Mouse (Mus musculus) hindbrain, embryonic 16.5 days (tissue): Measurements from ENCODE around the gene Cacna2d1. TPM values are rescaled to one million over a fixed set of nuclear protein-coding genes. Genes with fewer than 3 reads are reported as not detected.

Experiments
- ATAC-seq: fragments of 200-750 bp; cut with Nextera tagmentation; 2 replicates; pipeline ENCODE4 v1.8.0; 2017; ENCODE audit warnings: moderate TSS enrichment, moderate library complexity
- H3K27ac ChIP-seq: fragments of 300-500 bp; sonication (generic); 2 replicates; pipeline ENCODE4 v1.5.1; 2014; ENCODE audit warnings: low read depth, mild to moderate bottlenecking, control low read depth, low read length, moderate library complexity
- H3K27me3 ChIP-seq: fragments of 300-500 bp; sonication (generic); replicated peaks from 2 replicates; pipeline ENCODE4 v1.6.1; 2014; ENCODE audit warnings: low read length; ENCODE audit not compliant: control insufficient read depth, insufficient read depth
- H3K36me3 ChIP-seq: fragments of 300-500 bp; sonication (generic); 2 replicates; pipeline ENCODE4 v1.6.1; 2014; ENCODE audit warnings: mild to moderate bottlenecking, low read length, moderate library complexity, mixed read lengths; ENCODE audit not compliant: control insufficient read depth, insufficient read depth
- H3K4me1 ChIP-seq: fragments of 300-500 bp; sonication (generic); 2 replicates; pipeline ENCODE4 v1.6.1; 2014; ENCODE audit warnings: low read depth, low read length; ENCODE audit not compliant: control insufficient read depth, insufficient read depth
- H3K4me2 ChIP-seq: fragments of 300-500 bp; sonication (generic); 2 replicates; pipeline ENCODE4 v1.6.1; 2014; ENCODE audit warnings: mild to moderate bottlenecking, low read length, control low read depth, moderate library complexity
- H3K4me3 ChIP-seq: fragments of 300-500 bp; sonication (generic); 2 replicates; pipeline ENCODE4 v1.5.1; 2014; ENCODE audit warnings: mild to moderate bottlenecking, low read length, control low read depth, moderate library complexity
- H3K9ac ChIP-seq: fragments of 300-500 bp; sonication (generic); 2 replicates; pipeline ENCODE4 v1.6.1; 2014; ENCODE audit warnings: low read depth, mild to moderate bottlenecking, control low read depth, low read length, moderate library complexity
- H3K9me3 ChIP-seq: fragments of 300-500 bp; sonication (generic); 2 replicates; pipeline ENCODE4 v1.6.1; 2014; ENCODE audit warnings: mild to moderate bottlenecking, low read length, moderate library complexity; ENCODE audit not compliant: control insufficient read depth
- WGBS: fragments of 180-500 bp; shearing (Covaris S2); extraction: QIAGEN DNeasy Blood & Tissue Kit; methylation state at CpG from one replicate; pipeline ENCODE4 v1.1.7; 2014; 5-methylcytosine and 5-hydroxymethylcytosine counted together
- polyA plus RNA-seq: library from polyadenylated mRNA; unstranded; fragments of >200 nt; fragmentation: Nextera tagmentation; extraction: Ambion mirVana; gene quantifications from 2 replicates; pipeline ENCODE4 v1.2.1, GENCODE M21; 2015

Cacna2d1 gene
- polyA plus RNA-seq, 1 experiment from 2014 or later, result 30.4 TPM

GRCm38 (mm10) chr5:15935234-15935728 is 790 bp downstream of the Cacna2d1 start:
- peak overlapping the region; percentile 84 for H3K9ac ChIP-seq
- peak; percentile 32; the same call in 1 of the 2 replicates for ATAC-seq
- H3K4me1 ChIP-seq, result peaks cover 7% of the 10 kb centered on the region
- peaks cover 9% of the 10 kb centered on the region for H3K27me3 ChIP-seq
- no peaks in the 10 kb centered on the region for H3K9me3 ChIP-seq
- H3K4me3 ChIP-seq, result peak overlapping the region; percentile 71
- under 1% methylated on average over 27 of the region's 27 CpGs for WGBS
- H3K27ac ChIP-seq, result peak overlapping the region; percentile 90
- H3K36me3 ChIP-seq, result no peaks in the 10 kb centered on the region
- peak overlapping the region; percentile 78 for H3K4me2 ChIP-seq

DNA sequence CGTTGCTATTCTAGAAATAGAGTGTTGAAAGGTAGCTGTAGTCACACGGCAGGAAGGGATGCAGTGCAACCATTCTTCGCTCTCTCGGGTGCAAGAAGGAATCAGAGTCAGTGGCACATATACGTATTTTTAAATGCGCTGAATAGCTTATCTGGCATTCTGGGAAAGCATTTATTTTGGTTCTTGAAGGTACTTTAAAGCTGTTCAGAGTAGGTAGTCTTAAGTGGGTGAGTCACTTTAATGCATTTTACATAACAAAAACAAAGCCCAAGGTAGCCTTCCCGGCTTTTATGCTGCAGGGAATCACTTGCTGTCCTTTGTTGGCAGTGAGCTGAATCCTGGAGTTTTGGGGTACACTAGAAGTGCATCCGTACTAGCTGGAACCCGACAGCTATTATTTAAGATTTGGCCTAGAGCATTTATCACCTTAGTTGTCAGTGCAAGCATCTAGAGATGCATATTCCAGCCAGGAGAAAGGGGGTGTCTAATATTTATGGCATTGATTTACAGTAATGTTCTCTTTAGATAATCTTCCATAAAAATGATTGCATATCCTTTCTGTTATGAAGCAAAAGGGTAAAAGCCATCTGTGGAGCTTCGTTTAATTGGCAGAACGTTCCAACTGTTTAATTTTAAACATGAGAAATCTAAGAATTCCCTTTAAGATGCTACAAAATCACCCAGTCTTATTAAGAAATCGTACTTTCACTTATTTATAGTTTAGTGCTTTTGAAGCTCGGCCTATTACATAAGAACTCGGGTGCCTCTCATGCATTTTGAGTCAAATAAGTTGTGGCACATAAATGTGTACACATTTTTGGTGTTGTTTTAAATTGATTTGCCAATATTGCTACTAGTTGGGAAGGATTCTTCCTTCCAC is 1.6 kb downstream of the Cacna2d1 start:
- Histone ChIP-seq H3K36me3 (no peaks in the 10 kb centered on the region), H3K4me1 (peaks cover 7% of the 10 kb centered on the region), H3K4me3 (peak overlapping the region; percentile 71), H3K9me3 (no peaks in the 10 kb centered on the region), H3K9ac (peak overlapping the region; percentile 84), H3K27ac (peak overlapping the region; percentile 90), H3K27me3 (peaks cover 6% of the 10 kb centered on the region; the same call in 1 of the 2 replicates), H3K4me2 (peak overlapping the region; percentile 78)
- ATAC-seq, result no peak
- WGBS, result 22% methylated on average over 14 of the region's 14 CpGs

GRCm38 (mm10) chr5:15941191-15941725 is 6.8 kb downstream of the Cacna2d1 start:
- Histone ChIP-seq H3K9ac (no peak overlapping the region), H3K27ac (no peak overlapping the region), H3K36me3 (no peaks in the 10 kb centered on the region), H3K4me3 (no peak overlapping the region), H3K9me3 (no peaks in the 10 kb centered on the region; the same call in 1 of the 2 replicates), H3K27me3 (peaks cover 8% of the 10 kb centered on the region), H3K4me2 (peak overlapping the region; percentile 1; the same call in 1 of the 2 replicates), H3K4me1 (no peaks in the 10 kb centered on the region)
- WGBS, result 41% methylated on average over 6 of the region's 6 CpGs
- ATAC-seq, result no peak

- Histone ChIP-seq H3K4me1 (no peaks in the 10 kb centered on the region), H3K4me2 (no peak overlapping the region), H3K36me3 (no peaks in the 10 kb centered on the region), H3K4me3 (no peak overlapping the region), H3K9me3 (no peaks in the 10 kb centered on the region; the same call in 1 of the 2 replicates), H3K27ac (no peak overlapping the region), H3K9ac (no peak overlapping the region), H3K27me3 (peaks cover 8% of the 10 kb centered on the region)
- no peak for ATAC-seq
- WGBS, result 80% methylated on average over 4 of the region's 4 CpGs
These were observed 7.6 kb downstream of the Cacna2d1 start for GRCm38 (mm10) chr5:15942051-15942450.

- Histone ChIP-seq H3K4me2 (no peak overlapping the region), H3K9ac (no peak overlapping the region), H3K9me3 (no peaks in the 10 kb centered on the region; the same call in 1 of the 2 replicates), H3K27me3 (no peaks in the 10 kb centered on the region), H3K27ac (no peak overlapping the region), H3K4me1 (no peaks in the 10 kb centered on the region), H3K36me3 (no peaks in the 10 kb centered on the region), H3K4me3 (no peak overlapping the region)
- 66% methylated on average over 6 of the region's 6 CpGs for WGBS
- peak; percentile 58; the same call in 1 of the 2 replicates for ATAC-seq
These were observed 14.0 kb downstream of the Cacna2d1 start for GRCm38 (mm10) chr5:15948290-15949037.

GRCm38 (mm10) chr5:15959760-15960159 is 25.3 kb downstream of the Cacna2d1 start:
- no peaks in the 10 kb centered on the region for H3K4me1 ChIP-seq
- H3K9ac ChIP-seq, result no peak overlapping the region
- H3K4me2 ChIP-seq, result no peak overlapping the region
- no peak overlapping the region for H3K27ac ChIP-seq
- H3K27me3 ChIP-seq, result no peaks in the 10 kb centered on the region
- WGBS, result 91% methylated on average over 1 of the region's 1 CpGs
- no peak overlapping the region for H3K4me3 ChIP-seq
- H3K9me3 ChIP-seq, result peaks cover 2% of the 10 kb centered on the region; the same call in 1 of the 2 replicates
- H3K36me3 ChIP-seq, result no peaks in the 10 kb centered on the region
- no peak for ATAC-seq

GRCm38 (mm10) chr5:15961866-15962265 is 27.4 kb downstream of the Cacna2d1 start:
- 64% methylated on average over 2 of the region's 2 CpGs for WGBS
- Histone ChIP-seq H3K9me3 (peaks cover 2% of the 10 kb centered on the region; the same call in 1 of the 2 replicates), H3K27me3 (no peaks in the 10 kb centered on the region), H3K27ac (no peak overlapping the region), H3K4me2 (no peak overlapping the region), H3K4me1 (no peaks in the 10 kb centered on the region), H3K4me3 (no peak overlapping the region), H3K9ac (no peak overlapping the region), H3K36me3 (no peaks in the 10 kb centered on the region)
- no peak for ATAC-seq

DNA sequence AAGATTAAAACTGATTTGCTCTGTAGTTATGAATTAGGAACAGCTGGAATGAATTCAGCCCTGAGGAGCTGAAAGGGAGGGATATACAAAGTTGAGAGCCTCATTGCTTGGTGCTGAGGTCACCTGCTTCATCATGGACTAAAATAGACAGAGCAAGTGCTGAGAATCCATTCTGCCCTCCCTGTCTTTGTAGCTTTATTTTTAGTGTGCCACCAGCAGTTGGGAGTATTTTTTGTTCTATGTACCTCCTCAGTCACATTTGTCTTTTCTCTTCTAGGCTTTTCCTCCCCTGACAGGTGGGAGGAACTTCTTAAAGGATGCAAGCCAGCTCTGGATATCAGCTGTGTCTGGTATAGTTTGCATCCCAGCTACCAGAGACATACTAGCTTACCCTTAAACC is 32.4 kb downstream of the Cacna2d1 start:
- H3K36me3 ChIP-seq, result no peaks in the 10 kb centered on the region
- H3K9ac ChIP-seq, result no peak overlapping the region
- H3K4me3 ChIP-seq, result no peak overlapping the region
- H3K4me1 ChIP-seq, result no peaks in the 10 kb centered on the region
- ATAC-seq, result no peak
- no peak overlapping the region for H3K27ac ChIP-seq
- no peaks in the 10 kb centered on the region; the same call in 1 of the 2 replicates for H3K27me3 ChIP-seq
- H3K9me3 ChIP-seq, result no peaks in the 10 kb centered on the region
- no peak overlapping the region for H3K4me2 ChIP-seq
